Mouse (Mus musculus): ENCODE data around the gene Tnfrsf25.

Tnfrsf25 gene

GRCm38 (mm10) chr4:152115921-152116612 is at the start of gene Tnfrsf25:
Gene Tnfrsf25 (plus strand): TSS chr4:152115934.
- DNase-seq (ENCODE audit: low read depth, low spot score), result no peak

GRCm38 (mm10) chr4:152067280-152067679 is 48.5 kb upstream of the Tnfrsf25 start:
- no peak for DNase-seq (ENCODE audit: low read depth, low spot score)

GRCm38 (mm10) chr4:152068166-152068724 is 47.5 kb upstream of the Tnfrsf25 start:
- DNase-seq (ENCODE audit: low read depth, low spot score), result no peak

- DNase-seq (ENCODE audit: low read depth, low spot score), result no peak
These were observed 46.5 kb upstream of the Tnfrsf25 start for GRCm38 (mm10) chr4:152069245-152069644.

DNA sequence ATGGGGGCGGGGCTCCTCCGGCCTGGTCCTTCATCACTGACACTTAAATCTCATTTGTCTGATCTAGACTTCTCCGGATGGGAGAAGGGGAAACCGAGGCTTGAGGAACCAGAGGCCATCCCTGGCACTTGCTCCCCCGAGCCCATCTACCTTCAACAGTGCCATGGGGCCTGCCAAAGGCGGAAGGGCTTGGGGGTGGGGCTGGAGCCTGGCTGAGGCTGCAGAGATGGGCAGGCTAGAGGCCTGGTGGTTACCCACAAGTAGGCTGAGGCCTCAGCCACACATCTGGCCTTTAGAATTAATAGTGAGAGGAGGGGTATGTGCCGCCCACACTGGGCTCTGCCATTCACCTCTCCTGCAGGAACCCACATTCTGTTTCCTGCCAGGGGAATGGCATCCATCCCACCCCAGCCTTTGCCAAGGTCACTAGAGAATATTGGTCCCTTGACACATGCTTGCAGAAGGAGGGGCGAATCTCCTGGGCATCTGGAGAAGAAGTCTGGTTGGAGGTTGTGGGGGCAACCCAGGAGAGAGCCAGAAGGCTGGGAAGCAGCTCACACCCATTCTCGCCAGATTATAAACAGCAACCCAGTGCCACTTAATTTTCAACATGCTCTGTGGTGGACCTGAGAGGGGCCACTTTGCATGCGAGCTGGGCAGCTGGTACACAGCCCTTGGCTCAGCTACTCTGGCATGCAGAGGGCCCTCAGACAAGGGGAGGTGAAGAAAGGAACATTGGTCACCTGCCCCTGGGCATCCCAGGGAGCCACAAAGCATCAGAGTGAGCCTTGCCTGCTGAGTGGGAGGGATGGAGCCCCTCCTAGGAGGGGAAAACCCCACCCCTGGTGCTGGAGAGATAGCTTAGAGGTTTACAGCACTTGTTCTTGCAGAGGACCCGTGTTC is 45.0 kb upstream of the Tnfrsf25 start:
- no peak for DNase-seq (ENCODE audit: low read depth, low spot score)

DNA sequence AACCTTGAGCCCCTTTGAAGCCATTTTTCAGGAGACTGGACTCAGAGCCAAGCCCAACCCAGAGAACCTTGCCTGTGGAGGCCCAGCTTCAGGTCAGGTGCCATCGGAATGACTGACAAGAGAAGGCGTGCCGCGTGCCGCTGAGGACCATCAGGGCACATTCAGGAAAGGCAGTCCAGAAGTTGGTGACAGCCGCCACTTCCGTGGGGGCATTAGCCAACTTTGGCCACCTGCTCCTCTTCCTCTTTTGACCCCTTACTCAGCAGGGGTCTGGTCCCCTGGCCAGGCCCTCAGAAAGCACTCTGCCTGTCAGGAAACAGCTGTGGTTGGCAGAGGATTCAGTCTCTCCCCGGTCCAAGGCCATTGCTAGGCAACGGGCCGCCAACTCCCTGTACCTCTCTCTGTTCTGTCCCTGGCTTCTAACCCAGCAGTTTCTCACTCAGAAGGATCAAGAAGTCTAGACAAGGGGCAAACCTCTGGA is 43.6 kb upstream of the Tnfrsf25 start, which contains the start of gene Plekhg5:
TSS of gene Plekhg5 (plus strand) at position 378 of the 481 bp plus-strand sequence.
- DNase-seq (ENCODE audit: low read depth, low spot score), result no peak

DNA sequence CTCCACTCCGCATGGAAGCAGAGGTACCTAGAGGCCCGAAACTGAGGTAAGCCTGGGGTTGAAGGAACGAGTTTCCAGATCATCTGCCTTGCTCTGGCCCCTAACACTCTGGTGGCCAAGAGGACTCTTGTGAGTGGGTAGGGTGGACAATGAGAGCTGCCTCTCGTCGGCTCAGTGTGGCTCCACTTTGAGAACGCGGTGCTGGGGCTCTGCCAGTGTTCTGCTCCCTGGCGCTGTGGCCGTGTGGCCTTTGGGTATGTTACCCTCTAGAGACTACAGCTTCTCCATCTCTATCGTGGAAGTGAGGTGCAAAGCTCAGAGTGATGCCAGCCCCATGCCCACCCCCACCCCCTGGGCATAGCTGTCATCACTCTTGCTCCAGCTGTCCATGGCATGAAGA is 43.1 kb upstream of the Tnfrsf25 start:
- DNase-seq (ENCODE audit: low read depth, low spot score), result no peak

GRCm38 (mm10) chr4:152073715-152074114 is 42.0 kb upstream of the Tnfrsf25 start:
- no peak for DNase-seq (ENCODE audit: low read depth, low spot score)

GRCm38 (mm10) chr4:152074548-152074947 is 41.2 kb upstream of the Tnfrsf25 start:
- no peak for DNase-seq (ENCODE audit: low read depth, low spot score)

DNA sequence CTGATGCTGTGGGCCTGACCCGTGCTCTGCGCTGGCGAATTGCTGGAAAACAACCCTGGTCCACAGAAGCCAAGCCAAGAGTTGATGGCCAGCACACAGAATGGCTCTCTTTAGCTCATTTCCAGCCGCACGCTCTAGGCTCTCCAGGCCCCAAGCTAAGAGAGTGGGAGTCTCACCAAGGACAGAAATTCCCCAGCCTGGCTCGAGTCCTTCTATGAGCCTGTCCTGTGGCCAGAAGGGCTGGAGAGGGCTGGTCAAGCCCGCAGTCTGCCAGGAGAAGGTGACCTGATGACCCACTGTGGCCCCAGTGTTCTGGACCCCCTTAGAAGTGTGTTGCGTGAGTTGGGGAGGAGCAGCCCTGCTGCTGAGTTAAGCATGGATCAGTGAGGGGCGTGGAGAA is 38.5 kb upstream of the Tnfrsf25 start:
- no peak for DNase-seq (ENCODE audit: low read depth, low spot score)

DNA sequence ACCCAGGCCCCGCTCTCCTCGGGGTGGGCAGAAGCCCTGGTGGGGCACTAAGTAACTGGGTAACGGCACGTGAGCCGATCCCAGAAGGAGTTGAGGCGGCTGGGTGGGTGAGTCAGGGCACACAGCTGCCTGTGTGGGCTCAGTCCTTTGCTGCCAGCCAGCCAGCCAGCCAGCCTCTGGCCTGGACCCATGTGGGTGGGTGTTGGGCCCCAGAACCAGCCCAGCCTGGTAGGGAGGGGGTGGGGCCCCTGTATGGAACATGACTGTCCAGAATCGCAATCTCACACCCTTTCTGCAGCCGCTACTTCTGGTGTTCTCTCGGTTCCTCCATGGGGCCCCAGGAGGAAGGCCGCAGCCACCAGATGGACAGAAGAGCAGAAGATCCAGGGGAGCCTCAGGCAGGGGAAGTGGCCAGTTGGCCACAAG is 37.6 kb upstream of the Tnfrsf25 start:
- DNase-seq (ENCODE audit: low read depth, low spot score), result no peak

- no peak for DNase-seq (ENCODE audit: low read depth, low spot score)
These were observed 36.5 kb upstream of the Tnfrsf25 start for GRCm38 (mm10) chr4:152079261-152079660.

DNA sequence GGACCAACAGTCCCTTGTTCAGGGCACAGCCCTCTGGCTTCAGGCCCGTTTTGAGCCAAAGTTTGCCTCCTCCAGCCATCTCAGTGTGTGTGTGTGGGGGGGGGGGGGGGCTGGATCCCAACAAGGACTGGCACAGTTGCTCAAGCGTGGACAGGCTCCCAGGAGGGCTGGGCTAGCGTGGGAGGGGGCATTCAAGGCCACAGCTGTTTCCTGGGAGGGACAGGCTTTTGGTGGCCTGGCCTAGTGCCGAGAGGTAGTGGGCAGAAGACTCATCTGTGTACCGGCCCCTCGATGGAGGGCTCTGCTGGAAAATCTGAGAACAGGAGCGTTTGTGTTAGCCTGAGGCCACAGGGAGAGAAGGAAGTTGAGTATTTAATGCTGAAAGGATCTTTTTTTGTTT is 35.8 kb upstream of the Tnfrsf25 start:
- no peak for DNase-seq (ENCODE audit: low read depth, low spot score)

DNA sequence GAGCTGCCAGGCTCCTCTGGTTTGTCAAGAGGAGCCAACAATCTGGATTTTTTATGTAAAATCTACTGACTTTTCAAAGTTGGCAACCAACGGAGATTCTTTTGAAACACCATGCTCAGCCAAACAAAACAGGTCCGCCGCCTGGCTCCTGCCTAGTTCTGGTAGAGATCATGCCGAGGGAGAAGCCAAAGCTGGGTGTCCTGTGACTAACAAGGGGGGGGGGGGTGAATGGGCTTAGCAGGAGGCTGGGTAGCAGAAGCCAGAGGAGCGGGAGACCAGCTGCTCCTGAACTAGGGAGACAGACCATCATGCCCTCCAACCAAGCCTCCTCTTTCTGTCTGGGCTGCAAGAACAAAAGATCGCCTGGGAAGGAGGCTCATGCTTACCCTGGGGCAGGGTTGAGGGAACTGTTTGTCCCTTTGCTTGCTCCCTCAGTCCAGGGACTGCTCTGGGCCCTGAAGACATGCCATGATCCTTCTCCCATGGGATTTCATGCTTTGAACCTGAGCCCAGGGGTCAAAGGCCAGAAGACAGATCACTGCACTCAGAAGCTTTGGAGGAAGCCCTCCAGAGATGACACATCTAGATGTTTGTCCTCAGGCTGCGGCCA is 32.0 kb upstream of the Tnfrsf25 start:
- no peak for DNase-seq (ENCODE audit: low read depth, low spot score)

GRCm38 (mm10) chr4:152084616-152085015 is 31.1 kb upstream of the Tnfrsf25 start:
- no peak for DNase-seq (ENCODE audit: low read depth, low spot score)

DNA sequence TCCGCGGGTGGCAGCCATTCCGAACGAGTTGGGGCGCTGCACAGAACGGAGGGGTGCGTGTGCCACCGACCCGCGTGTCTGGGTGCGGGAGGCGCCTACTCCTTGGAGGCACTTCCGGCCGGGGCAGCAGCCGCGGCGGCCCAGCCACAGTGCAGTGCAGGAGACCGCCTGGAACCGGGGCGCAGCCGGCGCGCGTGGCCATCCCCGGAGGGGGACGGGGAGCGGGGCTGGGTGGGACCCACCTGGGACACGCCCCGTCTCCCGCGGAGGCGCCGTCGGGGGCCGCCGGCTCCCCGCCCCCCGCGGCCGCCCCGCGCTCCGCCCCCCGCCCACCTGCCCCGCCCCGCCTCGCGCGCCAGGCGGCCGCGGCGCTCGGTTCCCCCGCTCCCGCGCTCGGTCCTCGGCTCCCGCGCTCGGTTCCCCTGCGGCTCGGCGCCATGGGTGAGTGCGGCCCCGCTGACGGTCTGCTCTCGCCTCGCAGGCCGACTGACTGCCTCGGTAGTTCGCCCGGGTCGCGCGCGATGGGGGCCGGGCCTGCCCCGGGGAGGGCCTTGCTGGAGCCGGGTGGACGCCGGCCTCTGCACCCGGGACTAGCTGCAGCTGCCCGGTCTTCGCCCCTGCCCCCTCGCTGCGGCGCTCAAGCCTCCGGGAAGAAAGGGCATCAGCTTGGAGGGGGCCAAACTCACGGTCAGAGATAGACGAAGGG is 29.1 kb upstream of the Tnfrsf25 start:
- no peak for DNase-seq (ENCODE audit: low read depth, low spot score)

- no peak for DNase-seq (ENCODE audit: low read depth, low spot score)
These were observed 28.3 kb upstream of the Tnfrsf25 start for GRCm38 (mm10) chr4:152087211-152088081.

DNA sequence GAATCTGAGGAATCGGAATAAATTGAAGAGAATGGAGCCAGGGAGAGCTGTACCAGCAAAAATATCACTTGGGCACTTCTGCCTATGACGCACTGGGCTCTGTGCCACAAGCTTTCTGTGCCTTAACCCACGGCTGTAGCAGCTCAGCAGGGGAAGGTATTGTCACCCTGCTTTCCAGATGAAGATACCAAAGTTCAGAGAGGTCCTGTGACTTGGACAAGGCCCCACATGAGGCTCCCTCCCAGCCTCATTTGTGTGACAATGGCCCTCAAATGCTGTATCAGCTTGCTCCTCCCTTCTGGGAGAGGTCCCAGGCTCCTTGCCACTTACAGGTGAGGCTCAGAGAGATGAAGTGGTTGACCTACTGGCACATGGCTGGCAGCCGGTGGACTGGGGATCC is 27.6 kb upstream of the Tnfrsf25 start:
- DNase-seq (ENCODE audit: low read depth, low spot score), result no peak

- no peak for DNase-seq (ENCODE audit: low read depth, low spot score)
These were observed 27.1 kb upstream of the Tnfrsf25 start for GRCm38 (mm10) chr4:152088556-152089120.

DNA sequence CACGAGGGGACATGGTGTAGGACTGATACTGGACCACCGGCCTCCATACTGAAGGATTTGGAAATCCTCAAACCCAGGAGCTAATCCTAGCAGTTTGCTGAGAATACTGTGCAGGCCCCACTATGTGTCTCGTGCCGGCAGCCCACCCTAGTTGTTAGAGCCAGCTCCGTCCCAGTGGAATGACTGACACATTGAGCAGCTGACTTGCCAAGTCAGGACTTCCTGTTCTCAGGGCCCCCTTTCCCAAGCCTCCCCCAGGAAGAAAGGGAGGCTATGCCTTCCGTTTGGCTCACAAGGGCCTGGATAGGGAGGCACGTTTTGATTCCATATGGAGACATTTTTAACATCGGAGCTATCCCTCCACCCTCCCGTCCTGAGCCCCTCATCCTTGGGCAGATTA is 25.5 kb upstream of the Tnfrsf25 start:
- DNase-seq (ENCODE audit: low read depth, low spot score), result no peak

Measured in WW6 (cell line).